Mouse (Mus musculus): ENCODE measurements at regions not wholly inside any gene's neighbourhood (a gene's known extent, or its start where the extent isn't known, plus 50 kb on each side); places are given as distances from the start of the nearest gene placed in this dataset.

DNA sequence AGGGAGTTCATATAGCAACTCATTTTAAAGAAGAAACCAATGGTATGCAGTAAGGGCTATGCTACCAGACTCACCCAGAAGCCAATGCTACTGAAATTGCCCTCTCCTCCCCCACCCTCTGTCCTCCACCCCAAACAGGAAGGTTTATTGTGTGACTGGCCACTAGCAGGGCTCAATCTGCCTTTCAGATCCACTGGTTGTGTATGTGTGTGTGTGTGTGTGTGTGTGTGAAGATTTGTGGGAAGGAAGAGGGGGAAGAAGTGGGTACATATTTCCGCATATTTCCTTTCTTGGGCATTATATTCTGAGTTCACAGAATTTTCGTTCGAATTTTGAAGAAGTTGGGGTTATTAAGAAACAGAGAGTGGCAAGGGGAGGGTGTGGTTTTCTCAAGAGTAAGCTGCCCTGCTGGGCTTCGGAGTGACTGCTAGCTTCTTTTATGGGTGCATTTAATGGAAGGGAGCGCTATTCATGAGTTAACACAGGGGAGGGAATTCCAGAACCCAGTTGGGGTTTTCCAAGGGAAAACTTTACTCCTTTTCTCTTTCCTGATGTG is 61.5 kb upstream of the Tmpo start:
- no peak for DNase-seq
- intact Hi-C loops (cut with DNase I; ENCODE audit: low total_unique reads), result no loop called here

- intact Hi-C loops (cut with DNase I; ENCODE audit: low total_unique reads), result no loop called here
These were observed 60.5 kb upstream of the Tmpo start for GRCm38 (mm10) chr10:91241611-91242005.

GRCm38 (mm10) chr10:91240856-91241610 is 59.9 kb upstream of the Tmpo start:
- peak; percentile 63 for DNase-seq
- intact Hi-C loops (cut with DNase I; ENCODE audit: low total_unique reads), result no loop called here

More at GRCm38 (mm10) chr10:91241611-91242005, 60.5 kb upstream of the Tmpo start:
- DNase-seq, result peak; percentile 54

DNA sequence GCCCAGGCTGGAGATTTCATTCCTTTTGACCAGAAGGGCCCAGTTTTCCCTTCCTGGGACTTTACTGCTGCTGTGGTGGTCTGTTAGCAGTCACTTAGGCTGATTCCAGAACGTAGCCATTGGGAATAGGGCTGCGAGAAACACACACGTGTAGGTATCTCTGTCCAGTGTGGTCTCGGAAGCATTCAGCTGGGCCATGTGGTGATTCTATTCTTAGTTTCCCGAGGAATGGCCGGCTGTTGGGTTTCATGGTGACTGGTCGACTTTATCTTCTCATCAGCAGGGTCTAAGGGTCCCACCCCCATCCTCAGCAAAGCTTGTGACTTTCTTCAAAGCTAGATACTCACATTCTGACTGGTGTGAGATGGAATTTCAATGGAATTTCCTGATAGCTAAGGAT is 59.2 kb upstream of the Tmpo start:
- intact Hi-C loops (cut with DNase I; ENCODE audit: low total_unique reads), result no loop called here
- no peak for DNase-seq

DNA sequence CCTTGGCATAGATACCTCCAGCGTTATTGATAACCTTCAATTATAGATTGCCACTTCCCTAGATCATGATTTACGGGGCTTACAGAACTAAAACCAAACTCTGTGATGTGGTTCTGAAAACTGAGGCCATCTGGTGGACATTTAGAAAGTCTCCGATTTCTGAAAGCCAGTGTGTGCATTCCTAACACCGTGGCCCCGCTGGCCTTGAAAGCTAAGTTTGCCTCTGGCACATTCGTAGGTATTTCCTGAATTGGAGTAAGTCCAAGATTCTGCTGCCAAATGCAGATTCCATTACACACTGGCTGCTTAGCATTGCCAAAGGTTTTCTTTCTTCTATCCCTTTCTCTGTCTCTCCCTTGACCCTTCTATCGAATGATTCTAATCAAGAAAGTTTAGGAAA is 55.7 kb upstream of the Tmpo start:
- peak; percentile 33 for DNase-seq
- intact Hi-C loops (cut with DNase I; ENCODE audit: low total_unique reads), result no loop called here

DNA sequence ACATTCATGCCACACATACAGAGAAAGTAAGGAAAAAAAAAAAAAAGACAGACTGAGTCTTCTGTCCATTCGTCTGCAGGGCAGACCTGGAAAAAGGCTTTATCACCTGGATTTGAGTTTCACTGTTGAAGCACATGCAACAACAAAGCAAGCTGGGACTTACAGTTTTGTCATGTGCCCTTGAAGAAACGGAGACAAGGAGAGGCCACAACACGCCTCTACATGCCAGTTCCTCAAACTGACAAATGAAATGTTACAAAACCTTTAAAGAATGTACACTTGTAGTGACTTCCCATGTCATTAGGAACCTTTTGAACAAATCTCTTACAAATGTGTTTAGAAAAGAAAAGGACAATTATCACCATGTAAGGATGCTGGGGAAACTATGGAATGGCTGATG is 53.6 kb upstream of the Tmpo start:
- intact Hi-C loops (cut with DNase I; ENCODE audit: low total_unique reads), result no loop called here

More for the DNA sequence above, 53.6 kb upstream of the Tmpo start:
- no peak for DNase-seq
